21 mouse cellular contexts compared by ENCODE assay signal in the genomic region with DNA sequence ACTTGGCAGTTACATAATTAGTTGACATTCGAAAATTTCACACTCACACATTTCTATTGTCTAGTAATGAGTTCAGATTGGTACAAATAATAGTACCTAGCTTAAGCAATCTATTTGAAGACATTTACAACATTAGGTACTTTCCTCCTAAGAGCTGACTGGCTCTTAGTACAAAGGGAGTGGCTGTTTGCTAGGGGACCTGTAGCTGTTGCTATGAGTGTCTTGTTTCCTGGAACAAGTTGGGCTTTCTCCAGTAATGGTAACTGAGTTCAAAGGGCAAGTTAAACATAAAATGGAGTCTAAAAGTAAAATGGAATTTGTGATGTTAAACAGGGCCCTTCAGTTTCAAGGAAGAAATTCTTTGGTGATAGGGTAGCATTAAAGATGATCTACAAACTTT.
DNase-seq lines count a peak whose midpoint lies in the region; ATAC-seq and TF ChIP-seq lines count a peak whose summit lies in the region.
"Had no signal": no experiment of that assay in that cellular context is flagged by ENCODE, and none has a peak within 500 bp of the region (broad histone marks: within the 10 kb centered on the region; RNA-seq: fewer than 3 reads in every experiment).

No protein-coding gene starts in this region.

- H3K4me1 ChIP-seq in lung, postnatal 0 days (ENCODE audit: insufficient read depth, low read depth, low read length), result no peaks in the 10 kb centered on the region
- H3K4me1 ChIP-seq: embryonic facial prominence, embryonic 12.5 days; forebrain, embryonic 15.5 days; heart, embryonic 15.5 days; hindbrain, embryonic 10.5 days had no signal

- H3K4me2 ChIP-seq in lung, postnatal 0 days (replicated peaks; ENCODE audit: low read depth, low read length), result no peak overlapping the region
- H3K4me2 ChIP-seq: embryonic facial prominence, embryonic 12.5 days; forebrain, embryonic 15.5 days; heart, embryonic 11.5 days; heart, embryonic 15.5 days; hindbrain, embryonic 14.5 days had no signal

- TF ChIP-seq EP300 in lung, postnatal 0 days (IDR thresholded peaks at IDR 0.05), result no peak

- peak; percentile 34 for DNase-seq in lung, postnatal 0 days (ENCODE audit: low spot score)
- no peak for DNase-seq in lung, postnatal 4 days
- peak; percentile 16 for DNase-seq in CD4-positive, CD25-positive, alpha-beta regulatory T cell, adult 2 months (ENCODE audit: low read depth, low spot score)
- peak; percentile 3 for DNase-seq in ZHBTc4 (ENCODE audit: low read depth, low spot score)
- DNase-seq in heart, postnatal 4 days, result no peak
- no peak for DNase-seq in cerebellum, postnatal 36 days
- DNase-seq in kidney, postnatal 36 days, result no peak
- DNase-seq: adrenal gland, adult 8-10 months; adrenal gland, postnatal 36 days; cerebellum, adult 2 months; cerebellum, postnatal 14 days; gastrocnemius, postnatal 10 days; heart, adult 18-20 months; heart, postnatal 14 days had no signal

- H3K9ac ChIP-seq in lung, postnatal 0 days (replicated peaks; ENCODE audit: low read depth), result no peak overlapping the region
- H3K9ac ChIP-seq: embryonic facial prominence, embryonic 12.5 days; forebrain, embryonic 15.5 days; heart, embryonic 15.5 days; hindbrain, embryonic 14.5 days had no signal

- no peak overlapping the region for H3K27ac ChIP-seq in lung, postnatal 0 days (ENCODE audit: low read length)
- H3K27ac ChIP-seq: embryonic facial prominence, embryonic 12.5 days; forebrain, embryonic 15.5 days; heart, embryonic 15.5 days; hindbrain, embryonic 10.5 days; hindbrain, embryonic 14.5 days had no signal

- no peaks in the 10 kb centered on the region for H3K27me3 ChIP-seq in lung, postnatal 0 days (replicated peaks; ENCODE audit: insufficient read depth, low read length)
- H3K27me3 ChIP-seq: embryonic facial prominence, embryonic 12.5 days; forebrain, embryonic 15.5 days; heart, embryonic 15.5 days had no signal

- H3K36me3 ChIP-seq in lung, postnatal 0 days (ENCODE audit: insufficient read depth, low read length), result no peaks in the 10 kb centered on the region
- H3K36me3 ChIP-seq: embryonic facial prominence, embryonic 12.5 days; forebrain, embryonic 15.5 days; heart, embryonic 15.5 days; hindbrain, embryonic 10.5 days had no signal

- H3K9me3 ChIP-seq in lung, postnatal 0 days (ENCODE audit: low read length), result no peaks in the 10 kb centered on the region
- H3K9me3 ChIP-seq: embryonic facial prominence, embryonic 12.5 days; forebrain, embryonic 15.5 days; heart, embryonic 15.5 days; hindbrain, embryonic 10.5 days had no signal

- H3K4me3 ChIP-seq in lung, postnatal 0 days (ENCODE audit: low read depth, low read length), result no peak overlapping the region
- H3K4me3 ChIP-seq: embryonic facial prominence, embryonic 12.5 days; forebrain, embryonic 15.5 days; heart, embryonic 15.5 days; hindbrain, embryonic 10.5 days had no signal

- WGBS in lung, postnatal 0 days, result 49% methylated on average over 1 of the region's 1 CpGs

- no peak for TF ChIP-seq CTCF in lung, postnatal 0 days (IDR thresholded peaks at IDR 0.05)

- ATAC-seq in lung, postnatal 0 days, result peak; percentile 49; the same call in 1 of the 2 replicates
- ATAC-seq: forebrain, embryonic 15.5 days; Patski had no signal

Comparison
In these comparisons a context has a peak if more than half of its experiments do, and no peak if none do; other contexts are left out.
1. DNase-seq: peak in lung, postnatal 0 days (single experiment), CD4-positive, CD25-positive, alpha-beta regulatory T cell, adult 2 months (single experiment) and ZHBTc4 (single experiment); none in lung, postnatal 4 days (0 of 2), heart, postnatal 4 days (single experiment), cerebellum, postnatal 36 days (0 of 2) and kidney, postnatal 36 days (0 of 2).